ENCODE assay signal across 10 mouse cellular contexts in the genomic region with DNA sequence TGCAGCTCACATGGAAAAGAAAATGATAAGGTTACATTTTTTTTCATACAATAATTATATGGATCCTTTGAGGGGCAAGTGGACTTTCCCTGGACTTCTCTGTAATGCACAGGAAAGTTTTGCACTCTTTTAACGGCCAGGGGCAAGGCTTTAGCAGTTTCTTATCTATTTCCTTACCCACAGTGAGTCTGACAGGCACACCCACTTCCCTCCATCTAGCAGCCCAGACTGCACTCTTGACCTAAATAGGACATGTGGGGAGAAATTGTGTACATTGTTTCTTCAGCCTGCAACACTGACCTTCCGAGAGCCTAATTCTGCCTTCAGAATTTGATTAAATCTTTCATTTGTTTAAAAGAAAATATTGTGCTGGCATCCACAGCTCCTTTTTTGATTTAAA. TPM values are rescaled to one million over a fixed set of nuclear protein-coding genes. Genes with fewer than 3 reads are reported as not detected.
DNase-seq lines count a peak whose midpoint lies in the region; ATAC-seq lines count a peak whose summit lies in the region.
"Had no signal": no experiment of that assay in that cellular context is flagged by ENCODE, and none has a peak within 500 bp of the region (broad histone marks: within the 10 kb centered on the region; RNA-seq: fewer than 3 reads in every experiment).

No protein-coding gene starts in this region.

- 38% methylated on average over 2 of the region's 2 CpGs for WGBS in kidney, embryonic 16.5 days
- WGBS in intestine, embryonic 16.5 days: 13% methylated on average over 2 of the region's 2 CpGs
- 85% methylated on average over 2 of the region's 2 CpGs for WGBS in hindbrain, embryonic 12.5 days

- H3K27ac ChIP-seq in kidney, embryonic 16.5 days (ENCODE audit: low read length): 0 out of 2 replicates have a peak overlapping the region, but pooled peaks have one; percentile 20
- H3K27ac ChIP-seq in intestine, embryonic 16.5 days (ENCODE audit: low read length): no peak overlapping the region
- H3K27ac ChIP-seq in hindbrain, embryonic 12.5 days: no peak overlapping the region
- H3K27ac ChIP-seq: macrophage had no signal

- H3K9me3 ChIP-seq in kidney, embryonic 16.5 days (ENCODE audit: low read length): no peaks in the 10 kb centered on the region
- H3K9me3 ChIP-seq in intestine, embryonic 16.5 days (ENCODE audit: control insufficient read depth, low read length): no peaks in the 10 kb centered on the region
- no peaks in the 10 kb centered on the region for H3K9me3 ChIP-seq in megakaryocyte, embryonic 14.5 days
- H3K9me3 ChIP-seq in hindbrain, embryonic 12.5 days (replicated peaks): no peaks in the 10 kb centered on the region

- no peak overlapping the region for H3K4me2 ChIP-seq in kidney, embryonic 16.5 days (replicated peaks; ENCODE audit: low read depth, low read length)
- H3K4me2 ChIP-seq in intestine, embryonic 16.5 days (ENCODE audit: low read depth, low read length): no peak overlapping the region; the same call in 1 of the 2 replicates
- no peak overlapping the region for H3K4me2 ChIP-seq in hindbrain, embryonic 12.5 days (replicated peaks)

- ATAC-seq in kidney, embryonic 16.5 days (ENCODE audit: low FRiP score, low TSS enrichment): no peak
- ATAC-seq in intestine, embryonic 16.5 days: peak; percentile 70
- no peak for ATAC-seq in hindbrain, embryonic 12.5 days (ENCODE audit: low FRiP score)
- ATAC-seq: inflammation-experienced regulatory T-cells, adult 6 months had no signal

- H3K9ac ChIP-seq in kidney, embryonic 16.5 days (replicated peaks; ENCODE audit: low read length): no peak overlapping the region
- H3K9ac ChIP-seq in intestine, embryonic 16.5 days (ENCODE audit: low read depth, low read length): no peak overlapping the region
- H3K9ac ChIP-seq in hindbrain, embryonic 12.5 days: no peak overlapping the region

- H3K36me3 ChIP-seq in kidney, embryonic 16.5 days (ENCODE audit: insufficient read depth, low read length): no peaks in the 10 kb centered on the region
- no peaks in the 10 kb centered on the region for H3K36me3 ChIP-seq in intestine, embryonic 16.5 days (ENCODE audit: control insufficient read depth, insufficient read depth, low read length)
- peaks cover 31% of the 10 kb centered on the region for H3K36me3 ChIP-seq in megakaryocyte, embryonic 14.5 days (replicated peaks; ENCODE audit: low read length)
- H3K36me3 ChIP-seq in hindbrain, embryonic 12.5 days: no peaks in the 10 kb centered on the region

- peaks cover 46% of the 10 kb centered on the region for H3K4me1 ChIP-seq in kidney, embryonic 16.5 days (ENCODE audit: insufficient read depth, low read length)
- peaks cover 25% of the 10 kb centered on the region for H3K4me1 ChIP-seq in intestine, embryonic 16.5 days (ENCODE audit: control insufficient read depth, insufficient read depth, low read length)
- peaks cover 90% of the 10 kb centered on the region for H3K4me1 ChIP-seq in megakaryocyte, embryonic 14.5 days
- H3K4me1 ChIP-seq in hindbrain, embryonic 12.5 days: peaks cover 17% of the 10 kb centered on the region

- H3K4me3 ChIP-seq in kidney, embryonic 16.5 days (ENCODE audit: low read length): no peak overlapping the region
- H3K4me3 ChIP-seq in intestine, embryonic 16.5 days (ENCODE audit: low read length): no peak overlapping the region
- peak overlapping the region; percentile 83 for H3K4me3 ChIP-seq in megakaryocyte, embryonic 14.5 days (replicated peaks)
- no peak overlapping the region for H3K4me3 ChIP-seq in hindbrain, embryonic 12.5 days

- no peaks in the 10 kb centered on the region for H3K27me3 ChIP-seq in kidney, embryonic 16.5 days (ENCODE audit: insufficient read depth, low read length)
- no peaks in the 10 kb centered on the region for H3K27me3 ChIP-seq in intestine, embryonic 16.5 days (replicated peaks; ENCODE audit: control insufficient read depth, insufficient read depth, low read length)
- H3K27me3 ChIP-seq in megakaryocyte, embryonic 14.5 days (replicated peaks): no peaks in the 10 kb centered on the region
- H3K27me3 ChIP-seq in hindbrain, embryonic 12.5 days: no peaks in the 10 kb centered on the region

- DNase-seq in kidney, adult 9 months: no peak
- peak; percentile 57 for DNase-seq in c-Kit-positive CD71-positive TER-119-positive erythroid progenitor cells, embryonic 14.5 days (ENCODE audit: low spot score)
- DNase-seq in urinary bladder, postnatal 36 days (ENCODE audit: low spot score in 2 of 2): no peak
- DNase-seq: adrenal gland, postnatal 14 days had no signal

RNA-seq across cellular contexts. Expression of a gene that starts 7.3 kb away (rescaled TPM):
- 12.3 and 13.6 TPM in 2 replicates for polyA plus RNA-seq in kidney, embryonic 16.5 days (2015; fragmentation: Nextera tagmentation; extraction: Ambion mirVana)
- 8.1 and 8.6 TPM in 2 replicates for polyA plus RNA-seq in intestine, embryonic 16.5 days (2015; fragmentation: Nextera tagmentation; extraction: Ambion mirVana)
- polyA plus RNA-seq in megakaryocyte, embryonic 14.5 days (2012; ENCODE audit: insufficient read depth, low replicate concordance): 8.1 and 18.2 TPM in 2 replicates
- 27.5 and 31.1 TPM in 2 replicates for polyA plus RNA-seq in hindbrain, embryonic 12.5 days (2016; fragmentation: Nextera tagmentation; extraction: Ambion mirVana)

RNA-seq across cellular contexts. Expression of a gene that starts 47.4 kb away (rescaled TPM):
- polyA plus RNA-seq in kidney, embryonic 16.5 days (2015; fragmentation: Nextera tagmentation; extraction: Ambion mirVana): 12.6 and 15.4 TPM in 2 replicates
- polyA plus RNA-seq in intestine, embryonic 16.5 days (2015; fragmentation: Nextera tagmentation; extraction: Ambion mirVana): 16.1 and 21.7 TPM in 2 replicates
- polyA plus RNA-seq in megakaryocyte, embryonic 14.5 days (2012; ENCODE audit: insufficient read depth, low replicate concordance): not detected in 2 replicates
- polyA plus RNA-seq in hindbrain, embryonic 12.5 days (2016; fragmentation: Nextera tagmentation; extraction: Ambion mirVana): 0.06 TPM in 1 of 2 replicates, not detected in the other
- polyA plus RNA-seq: macrophage had no signal

Comparison
In these comparisons a context has a peak if more than half of its experiments do, and no peak if none do; other contexts are left out.
1. RNA of a gene that starts 47.4 kb away (polyA plus RNA-seq): 16.1 to 21.7 TPM in intestine, embryonic 16.5 days and 12.6 to 15.4 TPM in kidney, embryonic 16.5 days; 0.06 TPM in hindbrain, embryonic 12.5 days and not detected in megakaryocyte, embryonic 14.5 days; every median in the first group is over 10 times any median in the second.